Mouse (Mus musculus) midbrain, postnatal 0 days (tissue): ENCODE data around the gene Setd5. TPM values are rescaled to one million over a fixed set of nuclear protein-coding genes. Genes with fewer than 3 reads are reported as not detected.

Experiments
- ATAC-seq: fragments of 200-750 bp; cut with Nextera tagmentation; 2 replicates; pipeline ENCODE4 v1.8.0; 2017; ENCODE audit warnings: moderate number of reproducible peaks, mild to moderate bottlenecking, moderate TSS enrichment, moderate library complexity; ENCODE audit not compliant: low FRiP score
- DNase-seq: peaks from one replicate; pipeline ENCODE4 v3.0.0-alpha.2; 2015; ENCODE audit warnings: low spot score
- H3K27ac ChIP-seq: fragments of 300-500 bp; sonication (generic); 2 replicates; pipeline ENCODE4 v1.5.1; 2014; ENCODE audit warnings: low read depth, mild to moderate bottlenecking, low read length, mixed read lengths
- H3K27me3 ChIP-seq: fragments of 300-500 bp; sonication (generic); 2 replicates; pipeline ENCODE4 v1.6.1; 2014; ENCODE audit warnings: low read length, control low read depth, mixed read lengths; ENCODE audit not compliant: insufficient read depth
- H3K36me3 ChIP-seq: fragments of 300-500 bp; sonication (generic); 2 replicates; pipeline ENCODE4 v1.6.1; 2014; ENCODE audit warnings: low read length, control low read depth, mixed read lengths; ENCODE audit not compliant: insufficient read depth
- H3K4me1 ChIP-seq: fragments of 300-500 bp; sonication (generic); 2 replicates; pipeline ENCODE4 v1.6.1; 2014; ENCODE audit warnings: mild to moderate bottlenecking, control low read depth, antibody characterized with exemption, low read length, mixed read lengths; ENCODE audit not compliant: insufficient read depth
- H3K4me2 ChIP-seq: fragments of 300-500 bp; sonication (generic); 2 replicates; pipeline ENCODE4 v1.6.1; 2014; ENCODE audit warnings: low read depth, mild to moderate bottlenecking, low read length, mixed read lengths; ENCODE audit not compliant: poor library complexity, severe bottlenecking
- H3K4me3 ChIP-seq: fragments of 300-500 bp; sonication (generic); 2 replicates; pipeline ENCODE4 v1.5.1; 2014; ENCODE audit warnings: low read depth, mild to moderate bottlenecking, low read length, moderate library complexity
- H3K9ac ChIP-seq: fragments of 300-500 bp; sonication (generic); replicated peaks from 2 replicates; pipeline ENCODE4 v1.6.1; 2014; ENCODE audit warnings: mild to moderate bottlenecking, low read length, moderate library complexity, mixed read lengths; ENCODE audit not compliant: poor library complexity, severe bottlenecking
- H3K9me3 ChIP-seq: fragments of 300-500 bp; sonication (generic); 2 replicates; pipeline ENCODE4 v1.6.1; 2016; ENCODE audit warnings: low read length, control low read depth
- CTCF ChIP-seq: IDR thresholded peaks from 2 replicates; pipeline ENCODE4 v1.5.1; 2016; ENCODE audit warnings: antibody characterized with exemption, mild to moderate bottlenecking
- WGBS: fragments of 180-500 bp; shearing (Covaris S2); extraction: QIAGEN DNeasy Blood & Tissue Kit; methylation state at CpG from one replicate; pipeline ENCODE4 v1.1.7; 2014; 5-methylcytosine and 5-hydroxymethylcytosine counted together
- polyA plus RNA-seq: library from polyadenylated mRNA; unstranded; fragments of >200 nt; fragmentation: Nextera tagmentation; extraction: Ambion mirVana; gene quantifications from 2 replicates; pipeline ENCODE4 v1.2.1, GENCODE M21; 2015
- total RNA-seq: library from RNA; depleted of rRNA; stranded (reverse); fragments of >200 nt; gene quantifications from 2 replicates; pipeline ENCODE4 v1.2.3, GENCODE M21; 2014

Gene Setd5
- total and polyA plus RNA-seq, 2 experiments from 2014 or later, result 50.6 to 103 TPM

GRCm38 (mm10) chr6:113099640-113100289 lies 22.6 kb downstream of the Setd5 start:
- H3K27ac ChIP-seq, result peak overlapping the region; percentile 62; the same call in 1 of the 2 replicates
- no peak overlapping the region for H3K4me3 ChIP-seq
- 30% methylated on average over 5 of the region's 5 CpGs for WGBS
- TF ChIP-seq CTCF, result no peak
- H3K27me3 ChIP-seq, result no peaks in the 10 kb centered on the region
- H3K4me1 ChIP-seq, result no peaks in the 10 kb centered on the region
- ATAC-seq (peak; percentile 62), DNase-seq (peak; percentile 94)
- no peaks in the 10 kb centered on the region for H3K9me3 ChIP-seq
- no peak overlapping the region for H3K4me2 ChIP-seq
- no peaks in the 10 kb centered on the region for H3K36me3 ChIP-seq
- no peak overlapping the region; the same call in 1 of the 2 replicates for H3K9ac ChIP-seq

DNA sequence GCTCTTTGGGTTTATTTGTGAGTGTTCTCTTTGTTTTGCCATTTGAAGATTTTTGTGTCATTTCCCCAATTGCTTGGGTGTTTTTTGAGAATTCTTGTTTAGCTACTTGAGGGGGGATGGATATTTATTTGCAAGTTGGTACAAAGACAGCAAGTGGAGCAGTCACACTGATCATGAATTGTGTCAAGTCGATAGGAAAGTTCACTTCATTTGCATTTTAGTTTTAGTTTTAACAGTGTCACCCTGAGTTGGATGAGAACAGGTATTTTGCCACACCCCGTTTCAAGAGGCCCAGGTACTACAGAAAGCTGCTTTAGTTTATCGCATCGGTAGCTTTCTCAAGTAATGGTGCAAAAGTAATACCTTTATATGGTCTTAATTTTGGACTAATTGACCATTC lies 25.4 kb downstream of the Setd5 start:
- TF ChIP-seq CTCF, result no peak
- DNase-seq (no peak), ATAC-seq (no peak)
- WGBS, result 84% methylated on average over 4 of the region's 4 CpGs
- no peak overlapping the region for H3K4me3 ChIP-seq
- H3K27ac ChIP-seq, result no peak overlapping the region
- H3K4me2 ChIP-seq, result no peak overlapping the region
- no peaks in the 10 kb centered on the region for H3K36me3 ChIP-seq
- H3K9me3 ChIP-seq, result no peaks in the 10 kb centered on the region
- no peak overlapping the region for H3K9ac ChIP-seq
- no peaks in the 10 kb centered on the region for H3K27me3 ChIP-seq
- H3K4me1 ChIP-seq, result no peaks in the 10 kb centered on the region

DNA sequence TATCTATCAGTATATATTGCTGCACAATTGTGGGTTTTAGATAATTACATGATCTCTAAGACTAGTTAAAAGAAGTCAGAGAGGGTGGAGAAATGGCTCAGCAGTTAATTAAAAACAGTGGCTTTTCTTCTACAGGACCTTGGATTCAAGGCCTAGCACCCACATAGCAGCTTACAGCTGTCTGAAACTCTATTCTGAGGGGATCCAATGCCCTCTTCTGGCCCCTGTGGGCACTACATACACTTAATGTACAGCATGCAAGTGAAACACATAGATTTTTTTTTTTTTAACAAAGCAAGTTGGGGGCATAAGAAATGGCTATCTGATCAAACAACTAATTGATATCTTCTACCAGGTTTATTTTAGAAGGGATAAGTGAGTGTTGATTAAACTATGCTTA lies 26.6 kb downstream of the Setd5 start:
- DNase-seq (peak; percentile 33), ATAC-seq (no peak)
- no peak overlapping the region for H3K4me2 ChIP-seq
- no peaks in the 10 kb centered on the region for H3K4me1 ChIP-seq
- TF ChIP-seq CTCF, result peak; percentile 60
- no peak overlapping the region for H3K27ac ChIP-seq
- H3K9ac ChIP-seq, result no peak overlapping the region
- no peaks in the 10 kb centered on the region for H3K36me3 ChIP-seq
- no peak overlapping the region for H3K4me3 ChIP-seq
- no peaks in the 10 kb centered on the region for H3K9me3 ChIP-seq
- H3K27me3 ChIP-seq, result no peaks in the 10 kb centered on the region

DNA sequence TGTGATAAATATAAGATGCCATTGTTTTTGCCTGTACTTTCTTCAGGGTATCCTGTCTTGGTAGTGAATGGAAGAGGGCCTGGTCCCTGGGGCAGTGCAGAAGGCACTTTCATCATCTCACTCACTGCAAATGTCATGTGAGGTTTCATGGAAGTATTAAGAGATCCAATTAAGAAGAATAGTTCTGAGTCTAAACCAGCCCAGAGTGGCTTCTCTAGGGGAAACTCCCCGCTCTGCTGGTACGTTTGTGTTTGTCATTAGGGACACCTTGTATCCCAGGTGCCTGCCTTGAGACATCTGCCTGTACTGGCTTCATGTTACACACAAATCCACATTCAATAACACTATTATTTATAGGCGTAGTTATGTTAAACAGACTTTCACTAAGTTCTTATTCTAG lies 32.2 kb downstream of the Setd5 start:
- H3K4me2 ChIP-seq, result no peak overlapping the region
- no peak for ATAC-seq

DNA sequence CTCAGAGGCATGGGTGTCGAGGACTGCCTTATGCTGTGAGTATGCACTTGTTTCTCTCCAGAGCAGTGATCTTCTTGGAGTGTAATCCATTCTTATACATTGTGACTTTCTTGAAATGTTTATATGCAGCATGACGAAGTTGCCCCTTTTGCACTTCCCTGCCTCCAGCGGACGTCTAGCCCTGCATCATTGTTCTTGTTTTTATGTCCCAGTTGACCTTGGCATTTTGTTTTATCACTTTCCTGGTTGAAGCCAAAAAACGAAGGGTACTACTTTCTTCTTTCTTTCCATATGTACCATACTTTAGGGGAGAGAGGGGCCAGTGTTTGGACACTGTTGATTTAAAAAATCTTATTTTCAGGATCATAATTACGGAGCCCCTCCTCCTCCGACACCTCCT lies 32.8 kb downstream of the Setd5 start:
- WGBS, result 92% methylated on average over 7 of the region's 7 CpGs
- TF ChIP-seq CTCF, result no peak

More for the DNA sequence above, 32.2 kb downstream of the Setd5 start:
- Histone ChIP-seq H3K9me3 (no peaks in the 10 kb centered on the region), H3K9ac (no peak overlapping the region), H3K4me3 (no peak overlapping the region), H3K4me1 (no peaks in the 10 kb centered on the region), H3K27ac (no peak overlapping the region), H3K27me3 (no peaks in the 10 kb centered on the region), H3K36me3 (peaks cover 28% of the 10 kb centered on the region; the same call in 1 of the 2 replicates)
- DNase-seq, result no peak
- 75% methylated on average over 3 of the region's 3 CpGs for WGBS
- TF ChIP-seq CTCF, result no peak

DNA sequence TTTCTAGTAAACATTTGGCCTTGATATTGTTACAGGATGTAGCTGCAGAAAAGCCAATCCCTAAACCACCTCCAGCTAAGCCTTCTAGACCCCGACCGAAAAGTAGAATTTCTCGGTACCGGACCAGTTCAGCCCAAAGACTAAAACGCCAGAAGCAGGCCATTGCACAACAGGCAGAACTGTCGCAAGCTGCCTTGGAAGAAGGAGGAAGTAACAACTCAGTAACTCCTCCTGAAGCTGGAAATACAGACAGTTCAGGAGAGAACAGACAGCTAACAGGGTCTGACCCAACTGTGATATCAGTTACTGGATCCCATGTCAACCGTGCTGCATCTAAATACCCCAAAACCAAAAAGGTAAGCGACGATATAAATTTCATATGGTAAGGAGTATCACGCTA lies 43.6 kb downstream of the Setd5 start:
- H3K4me3 ChIP-seq, result no peak overlapping the region
- H3K27me3 ChIP-seq, result no peaks in the 10 kb centered on the region
- H3K36me3 ChIP-seq, result peaks cover 55% of the 10 kb centered on the region
- H3K4me2 ChIP-seq, result no peak overlapping the region
- DNase-seq (no peak), ATAC-seq (no peak)
- TF ChIP-seq CTCF, result no peak
- WGBS, result 95% methylated on average over 10 of the region's 10 CpGs
- H3K27ac ChIP-seq, result no peak overlapping the region
- no peaks in the 10 kb centered on the region for H3K4me1 ChIP-seq
- H3K9ac ChIP-seq, result no peak overlapping the region
- no peaks in the 10 kb centered on the region for H3K9me3 ChIP-seq

More for the DNA sequence above, 32.8 kb downstream of the Setd5 start:
- no peaks in the 10 kb centered on the region for H3K27me3 ChIP-seq
- H3K27ac ChIP-seq, result no peak overlapping the region
- no peak overlapping the region for H3K9ac ChIP-seq
- no peak overlapping the region for H3K4me2 ChIP-seq
- H3K36me3 ChIP-seq, result peaks cover 32% of the 10 kb centered on the region; the same call in 1 of the 2 replicates
- ATAC-seq, result no peak
- DNase-seq, result no peak
- H3K9me3 ChIP-seq, result no peaks in the 10 kb centered on the region
- no peaks in the 10 kb centered on the region for H3K4me1 ChIP-seq
- no peak overlapping the region for H3K4me3 ChIP-seq
